Mouse (Mus musculus): ENCODE data around the gene Ubd. TPM values are rescaled to one million over a fixed set of nuclear protein-coding genes. Genes with fewer than 3 reads are reported as not detected.
"Not testable (repeated sequence)": the region's sequence is repeated elsewhere in the genome, so short reads cannot be mapped to it uniquely, and the experiment has no call there.

Ubd gene
- polyA plus RNA-seq, 1 experiment, result 39.1 TPM

- no peak for DNase-seq
- TF ChIP-seq CTCF (IDR thresholded peaks at IDR 0.05; ENCODE audit: borderline replicate concordance, control insufficient read depth, extremely low read depth, insufficient read depth, low read length, poor library complexity), result no peak
- no peak for TF ChIP-seq POLR2A (IDR thresholded peaks at IDR 0.05; ENCODE audit: control insufficient read depth, extremely low read depth, insufficient read depth, low read length, poor library complexity)
- no peaks in the 10 kb centered on the region for H3K27me3 ChIP-seq (ENCODE audit: control insufficient read depth, insufficient read depth, low read length)
- no peak overlapping the region for H3K27ac ChIP-seq (ENCODE audit: control insufficient read depth, insufficient read depth, low read length)
- no peak overlapping the region for H3K4me3 ChIP-seq (ENCODE audit: control insufficient read depth, insufficient read depth, low read length)
- no peaks in the 10 kb centered on the region for H3K4me1 ChIP-seq (replicated peaks; ENCODE audit: control insufficient read depth, insufficient read depth, low read length)
- H3K36me3 ChIP-seq (ENCODE audit: control insufficient read depth, insufficient read depth, low read length), result no peaks in the 10 kb centered on the region
- WGBS, result 71% methylated on average over 3 of the region's 3 CpGs
Observed at GRCm38 (mm10) chr17:37218486-37218885, 24.8 kb downstream of the Ubd start.

GRCm38 (mm10) chr17:37219846-37220245 lies 26.2 kb downstream of the Ubd start, which contains the start of gene Olfr96:
Gene Olfr96 (plus strand): TSS chr17:37220146.
- Histone ChIP-seq H3K27ac (ENCODE audit: control insufficient read depth, insufficient read depth, low read length) (no peak within 1 kb of the TSS), H3K36me3 (ENCODE audit: control insufficient read depth, insufficient read depth, low read length) (no peaks in the 10 kb centered on the region), H3K4me1 (replicated peaks; ENCODE audit: control insufficient read depth, insufficient read depth, low read length) (no peaks in the 10 kb centered on the region), H3K4me3 (ENCODE audit: control insufficient read depth, insufficient read depth, low read length) (no peak within 1 kb of the TSS), H3K27me3 (ENCODE audit: control insufficient read depth, insufficient read depth, low read length) (no peaks in the 10 kb centered on the region)
- no peak for DNase-seq
- WGBS, result 64% methylated on average over 4 of the region's 4 CpGs
- TF ChIP-seq POLR2A (IDR thresholded peaks at IDR 0.05; ENCODE audit: control insufficient read depth, extremely low read depth, insufficient read depth, low read length, poor library complexity), result no peak
- no peak for TF ChIP-seq CTCF (IDR thresholded peaks at IDR 0.05; ENCODE audit: borderline replicate concordance, control insufficient read depth, extremely low read depth, insufficient read depth, low read length, poor library complexity)

GRCm38 (mm10) chr17:37221879-37222278 lies 28.2 kb downstream of the Ubd start:
- Histone ChIP-seq H3K27ac (ENCODE audit: control insufficient read depth, insufficient read depth, low read length) (no peak overlapping the region), H3K4me3 (ENCODE audit: control insufficient read depth, insufficient read depth, low read length) (no peak overlapping the region), H3K4me1 (replicated peaks; ENCODE audit: control insufficient read depth, insufficient read depth, low read length) (no peaks in the 10 kb centered on the region), H3K36me3 (ENCODE audit: control insufficient read depth, insufficient read depth, low read length) (no peaks in the 10 kb centered on the region), H3K27me3 (ENCODE audit: control insufficient read depth, insufficient read depth, low read length) (no peaks in the 10 kb centered on the region)
- 31% methylated on average over 1 of the region's 1 CpGs for WGBS
- DNase-seq, result no peak
- TF ChIP-seq CTCF (IDR thresholded peaks at IDR 0.05; ENCODE audit: borderline replicate concordance, control insufficient read depth, extremely low read depth, insufficient read depth, low read length, poor library complexity) (no peak), POLR2A (IDR thresholded peaks at IDR 0.05; ENCODE audit: control insufficient read depth, extremely low read depth, insufficient read depth, low read length, poor library complexity) (no peak)

- H3K36me3 ChIP-seq (ENCODE audit: control insufficient read depth, insufficient read depth, low read length); DNase-seq; H3K4me3 ChIP-seq (ENCODE audit: control insufficient read depth, insufficient read depth, low read length); H3K27me3 ChIP-seq (ENCODE audit: control insufficient read depth, insufficient read depth, low read length); H3K27ac ChIP-seq (ENCODE audit: control insufficient read depth, insufficient read depth, low read length); H3K4me1 ChIP-seq (replicated peaks; ENCODE audit: control insufficient read depth, insufficient read depth, low read length): not testable (repeated sequence)
- 94% methylated on average over 2 of the region's 2 CpGs for WGBS
Observed at GRCm38 (mm10) chr17:37237230-37237629, 43.5 kb downstream of the Ubd start, which contains the start of gene Olfr97. Gene Olfr97 (minus strand): TSS chr17:37237330.

- TF ChIP-seq CTCF (IDR thresholded peaks at IDR 0.05; ENCODE audit: borderline replicate concordance, control insufficient read depth, extremely low read depth, insufficient read depth, low read length, poor library complexity) (no peak), POLR2A (IDR thresholded peaks at IDR 0.05; ENCODE audit: control insufficient read depth, extremely low read depth, insufficient read depth, low read length, poor library complexity) (no peak)
- Histone ChIP-seq H3K27me3 (ENCODE audit: control insufficient read depth, insufficient read depth, low read length) (no peaks in the 10 kb centered on the region), H3K36me3 (ENCODE audit: control insufficient read depth, insufficient read depth, low read length) (no peaks in the 10 kb centered on the region), H3K27ac (ENCODE audit: control insufficient read depth, insufficient read depth, low read length) (no peak overlapping the region), H3K4me3 (ENCODE audit: control insufficient read depth, insufficient read depth, low read length) (no peak overlapping the region), H3K4me1 (replicated peaks; ENCODE audit: control insufficient read depth, insufficient read depth, low read length) (no peaks in the 10 kb centered on the region)
- WGBS, result 65% methylated on average over 3 of the region's 3 CpGs
- DNase-seq, result no peak
Observed at GRCm38 (mm10) chr17:37242198-37242597, 48.5 kb downstream of the Ubd start.

Other genes starting within 250 kb of the Ubd start
- gene Ppp1r11, start 242.2 kb upstream of the Ubd start, polyA plus RNA-seq (2012; rRNA removed), result 61.5 and 82.3 TPM in 2 replicates
- gene Znrd1, start 235.3 kb upstream of the Ubd start, polyA plus RNA-seq (2012; rRNA removed), result 54.1 and 58.7 TPM in 2 replicates
- 0.85 and 1.0 TPM in 2 replicates for gene Znrd1as, start 235.3 kb upstream of the Ubd start, polyA plus RNA-seq (2012; rRNA removed)
- gene 2410137M14Rik, start 212.7 kb upstream of the Ubd start, polyA plus RNA-seq (2012; rRNA removed), result not detected in 2 replicates
- 0.32 and 0.34 TPM in 2 replicates for gene H2-M5, start 204.4 kb upstream of the Ubd start, polyA plus RNA-seq (2012; rRNA removed)
- gene Zfp57, start 192.7 kb upstream of the Ubd start, polyA plus RNA-seq (2012; rRNA removed), result 0.94 and 1.1 TPM in 2 replicates
- gene Mog, start 170.5 kb upstream of the Ubd start, polyA plus RNA-seq (2012; rRNA removed), result not detected in 2 replicates
- gene Gabbr1, start 147.9 kb upstream of the Ubd start, polyA plus RNA-seq (2012; rRNA removed), result 124 and 135 TPM in 2 replicates
- not detected in 2 replicates for gene Olfr90, start 105.4 kb upstream of the Ubd start, polyA plus RNA-seq (2012; rRNA removed)
- gene Olfr91, start 95.6 kb upstream of the Ubd start, polyA plus RNA-seq (2012; rRNA removed), result not detected in 2 replicates
- gene Olfr92, start 73.8 kb upstream of the Ubd start, polyA plus RNA-seq (2012; rRNA removed), result not detected in 2 replicates
- gene Olfr93, start 32.4 kb upstream of the Ubd start, polyA plus RNA-seq (2012; rRNA removed), result 0.09 TPM in 1 of 2 replicates, not detected in the other
- gene Olfr94, start 7.1 kb downstream of the Ubd start, polyA plus RNA-seq (2012; rRNA removed), result not detected in 2 replicates
- gene Olfr95, start 19.2 kb downstream of the Ubd start, polyA plus RNA-seq (2012; rRNA removed), result 0.03 TPM in 1 of 2 replicates, not detected in the other
- gene Olfr96, start 26.3 kb downstream of the Ubd start, polyA plus RNA-seq (2012; rRNA removed), result not detected in 2 replicates
- gene Olfr97, start 43.4 kb downstream of the Ubd start, polyA plus RNA-seq (2012; rRNA removed), result not detected in 2 replicates
- not detected in 2 replicates for gene Olfr98, start 69.9 kb downstream of the Ubd start, polyA plus RNA-seq (2012; rRNA removed)
- 24.2 and 24.3 TPM in 2 replicates for gene H2-M3, start 76.3 kb downstream of the Ubd start, polyA plus RNA-seq (2012; rRNA removed)
- not detected in 2 replicates for gene Olfr99, start 89.6 kb downstream of the Ubd start, polyA plus RNA-seq (2012; rRNA removed)
- not detected in 2 replicates for gene Olfr101, start 110.4 kb downstream of the Ubd start, polyA plus RNA-seq (2012; rRNA removed)
- 0.19 TPM in 1 of 2 replicates, not detected in the other for gene Olfr102, start 123.2 kb downstream of the Ubd start, polyA plus RNA-seq (2012; rRNA removed)
- gene Olfr103, start 145.8 kb downstream of the Ubd start, polyA plus RNA-seq (2012; rRNA removed), result not detected in 2 replicates
- not detected in 2 replicates for gene Olfr104-ps, start 165.7 kb downstream of the Ubd start, polyA plus RNA-seq (2012; rRNA removed)
- not detected in 2 replicates for gene Olfr105-ps, start 185.1 kb downstream of the Ubd start, polyA plus RNA-seq (2012; rRNA removed)
- not detected in 2 replicates for gene Olfr106-ps, start 196.5 kb downstream of the Ubd start, polyA plus RNA-seq (2012; rRNA removed)
- gene Olfr107, start 205.3 kb downstream of the Ubd start, polyA plus RNA-seq (2012; rRNA removed), result not detected in 2 replicates

Data from thymus, adult 2 months (tissue).